Comparison of ENCODE assay signal across 8 mouse cellular contexts in genomic region chr8:64946820-64947697, GRCm38 (mm10). TPM values are rescaled to one million over a fixed set of nuclear protein-coding genes. Genes with fewer than 3 reads are reported as not detected.
DNase-seq lines count a peak whose midpoint lies in the region; ATAC-seq and TF ChIP-seq lines count a peak whose summit lies in the region.

Tmem192 (plus strand) TSS chr8:64947185.

- H3K9me3 ChIP-seq in embryonic facial prominence, embryonic 13.5 days = no peaks in the 10 kb centered on the region
- H3K9me3 ChIP-seq in limb, embryonic 14.5 days (ENCODE audit: control insufficient read depth, low read length) = no peaks in the 10 kb centered on the region
- H3K9me3 ChIP-seq in midbrain, postnatal 0 days (ENCODE audit: low read length) = no peaks in the 10 kb centered on the region

- TF ChIP-seq EP300 in heart, adult 2 months (IDR thresholded peaks at IDR 0.05; ENCODE audit: insufficient read depth, low read depth, low read length) = 0 out of 2 replicates have a peak, but pooled peaks have one; percentile 3

- no peaks in the 10 kb centered on the region for H3K79me2 ChIP-seq in heart, adult 2 months (replicated peaks; ENCODE audit: control insufficient read depth, insufficient read depth, low read length)

- H3K27me3 ChIP-seq in embryonic facial prominence, embryonic 13.5 days = peaks cover 19% of the 10 kb centered on the region
- no peaks in the 10 kb centered on the region for H3K27me3 ChIP-seq in heart, adult 2 months (ENCODE audit: control insufficient read depth, insufficient read depth, low read length)
- H3K27me3 ChIP-seq in limb, embryonic 14.5 days (ENCODE audit: control insufficient read depth, insufficient read depth, low read length) = peaks cover 4% of the 10 kb centered on the region; the same call in 1 of the 2 replicates
- no peaks in the 10 kb centered on the region for H3K27me3 ChIP-seq in midbrain, postnatal 0 days (ENCODE audit: insufficient read depth, low read length)

- peak; percentile 97 for DNase-seq in 3134 (ENCODE audit: extremely low read depth, insufficient read length, low spot score)
- peak; percentile 98 for DNase-seq in adrenal gland, postnatal 36 days
- peak; percentile 97 to 99 for DNase-seq in heart, adult 2 months
- peak; percentile 99 for DNase-seq in kidney, adult 9 months
- DNase-seq in limb, embryonic 14.5 days (ENCODE audit: low spot score) = peak; percentile 90
- peak; percentile 90 for DNase-seq in midbrain, postnatal 0 days (ENCODE audit: low spot score)
- peak; percentile 97 for DNase-seq in spleen, postnatal 14 days (ENCODE audit: low spot score in 2 of 2)

- H3K36me3 ChIP-seq in embryonic facial prominence, embryonic 13.5 days = no peaks in the 10 kb centered on the region
- no peaks in the 10 kb centered on the region for H3K36me3 ChIP-seq in heart, adult 2 months (ENCODE audit: control insufficient read depth, insufficient read depth, low read length)
- H3K36me3 ChIP-seq in limb, embryonic 14.5 days (ENCODE audit: control insufficient read depth, insufficient read depth, low read length) = no peaks in the 10 kb centered on the region
- H3K36me3 ChIP-seq in midbrain, postnatal 0 days (ENCODE audit: insufficient read depth, low read length) = no peaks in the 10 kb centered on the region

- peak within 1 kb of the TSS; percentile 81 for H3K4me3 ChIP-seq in embryonic facial prominence, embryonic 13.5 days
- H3K4me3 ChIP-seq in heart, adult 2 months = peak within 1 kb of the TSS; percentile 66
- peak within 1 kb of the TSS; percentile 82 for H3K4me3 ChIP-seq in limb, embryonic 14.5 days (replicated peaks; ENCODE audit: low read length)
- peak within 1 kb of the TSS; percentile 80 for H3K4me3 ChIP-seq in midbrain, postnatal 0 days (ENCODE audit: low read depth, low read length)

- peak; percentile 37 for TF ChIP-seq CTCF in heart, adult 2 months (IDR thresholded peaks at IDR 0.05)
- TF ChIP-seq CTCF in midbrain, postnatal 0 days (IDR thresholded peaks at IDR 0.05) = no peak; the same call in 1 of the 2 replicates

- intact Hi-C loops in heart, adult 2 months (cut with DNase I) = loop anchor here (1.0 kb wide), 1 partner anchor 97 kb away; the partner anchor contains the start of gene Klhl2

- WGBS in embryonic facial prominence, embryonic 13.5 days = 2% methylated on average over 67 of the region's 73 CpGs
- under 1% methylated on average over 73 of the region's 73 CpGs for WGBS in heart, adult 2 months
- 2% methylated on average over 50 of the region's 73 CpGs for WGBS in limb, embryonic 14.5 days
- WGBS in midbrain, postnatal 0 days = under 1% methylated on average over 63 of the region's 73 CpGs

- TF ChIP-seq POLR2A in heart, adult 2 months (IDR thresholded peaks at IDR 0.05; ENCODE audit: insufficient read depth, low read depth, low read length) = peak; percentile 23; the same call in 1 of the 2 replicates
- TF ChIP-seq POLR2A in limb, embryonic 14.5 days (IDR thresholded peaks at IDR 0.05; ENCODE audit: borderline replicate concordance, extremely low read depth, insufficient read depth, insufficient read length) = 0 out of 2 replicates have a peak, but pooled peaks have one; percentile 8

- H3K27ac ChIP-seq in embryonic facial prominence, embryonic 13.5 days = peak within 1 kb of the TSS; percentile 69
- peak within 1 kb of the TSS; percentile 79 for H3K27ac ChIP-seq in heart, adult 2 months
- no peak within 1 kb of the TSS; the same call in 1 of the 2 replicates for H3K27ac ChIP-seq in limb, embryonic 14.5 days (replicated peaks; ENCODE audit: low read depth, low read length)
- H3K27ac ChIP-seq in midbrain, postnatal 0 days (ENCODE audit: low read depth, low read length) = peak within 1 kb of the TSS; percentile 90

- peak within 1 kb of the TSS; percentile 76 for H3K9ac ChIP-seq in embryonic facial prominence, embryonic 13.5 days
- peak within 1 kb of the TSS; percentile 86 for H3K9ac ChIP-seq in heart, adult 2 months (ENCODE audit: low read depth, low read length)
- H3K9ac ChIP-seq in limb, embryonic 14.5 days (ENCODE audit: low read depth, low read length, severe bottlenecking) = peak within 1 kb of the TSS; percentile 64
- H3K9ac ChIP-seq in midbrain, postnatal 0 days (replicated peaks; ENCODE audit: low read length, poor library complexity, severe bottlenecking) = peak within 1 kb of the TSS; percentile 79

- peak; percentile 91 for ATAC-seq in embryonic facial prominence, embryonic 13.5 days (ENCODE audit: insufficient number of reproducible peaks, insufficient read depth, low FRiP score, low TSS enrichment, low read depth)
- peak; percentile 96 for ATAC-seq in limb, embryonic 14.5 days (ENCODE audit: low FRiP score, low read depth)
- peak; percentile 93 for ATAC-seq in midbrain, postnatal 0 days (ENCODE audit: low FRiP score)

- H3K4me1 ChIP-seq in embryonic facial prominence, embryonic 13.5 days = peaks cover 5% of the 10 kb centered on the region; the same call in 1 of the 2 replicates
- no peaks in the 10 kb centered on the region for H3K4me1 ChIP-seq in heart, adult 2 months (ENCODE audit: control insufficient read depth, insufficient read depth, low read length)
- H3K4me1 ChIP-seq in limb, embryonic 14.5 days (ENCODE audit: control insufficient read depth, insufficient read depth, low read length) = no peaks in the 10 kb centered on the region
- H3K4me1 ChIP-seq in midbrain, postnatal 0 days (ENCODE audit: insufficient read depth, low read length) = no peaks in the 10 kb centered on the region; the same call in 1 of the 2 replicates

- H3K4me2 ChIP-seq in embryonic facial prominence, embryonic 13.5 days = peak within 1 kb of the TSS; percentile 67
- peak within 1 kb of the TSS; percentile 61 for H3K4me2 ChIP-seq in limb, embryonic 14.5 days (replicated peaks; ENCODE audit: low read depth, low read length, severe bottlenecking)
- peak within 1 kb of the TSS; percentile 51 for H3K4me2 ChIP-seq in midbrain, postnatal 0 days (ENCODE audit: low read depth, low read length, poor library complexity, severe bottlenecking)

RNA-seq across cellular contexts. Expression of gene Tmem192, which starts in this region (rescaled TPM):
- total RNA-seq in adrenal gland, postnatal 36 days (2021) = 10 to 100 TPM; 41.4 to 73.4 TPM
- 22.0 and 24.8 TPM in 2 replicates for polyA plus RNA-seq in embryonic facial prominence, embryonic 13.5 days (2015; fragmentation: Nextera tagmentation; extraction: Ambion mirVana)
- total RNA-seq in heart, adult 2 months (2021) = 10 to 100 TPM; 21.0 to 26.2 TPM
- 42.6 and 43.4 TPM in 2 replicates for polyA plus RNA-seq in heart, adult 2 months (2012; rRNA removed)
- polyA plus RNA-seq in limb, embryonic 14.5 days (2012; rRNA removed) = 14.2 and 17.1 TPM in 2 replicates
- 27.9 and 30.8 TPM in 2 replicates for polyA plus RNA-seq in limb, embryonic 14.5 days (2014; fragmentation: Nextera tagmentation; extraction: Ambion mirVana)
- total RNA-seq in midbrain, postnatal 0 days (2014; rRNA removed) = 9.9 and 20.2 TPM in 2 replicates
- 39.9 and 41.2 TPM in 2 replicates for polyA plus RNA-seq in midbrain, postnatal 0 days (2015; fragmentation: Nextera tagmentation; extraction: Ambion mirVana)
